Mouse (Mus musculus) myocyte (in vitro differentiated cells): Measurements from ENCODE around the gene Mipep. TPM values are rescaled to one million over a fixed set of nuclear protein-coding genes. Genes with fewer than 3 reads are reported as not detected.

ENCODE experiments used
- H3K27me3 ChIP-seq: one replicate; pipeline ENCODE4 v1.6.1; 2011; ENCODE audit not compliant: control insufficient read depth, insufficient read depth, insufficient read length
- H3K36me3 ChIP-seq: one replicate; pipeline ENCODE4 v1.6.1; 2011; ENCODE audit not compliant: control insufficient read depth, insufficient read depth
- H3K4me2 ChIP-seq: one replicate; pipeline ENCODE4 v1.6.1; 2011; ENCODE audit warnings: low read depth, control low read depth
- H3K4me3 ChIP-seq: one replicate; pipeline ENCODE4 v1.5.1; 2011; ENCODE audit warnings: mild to moderate bottlenecking, control low read depth, moderate library complexity
- H3K79me2 ChIP-seq: one replicate; pipeline ENCODE4 v1.6.1; 2011; ENCODE audit not compliant: control insufficient read depth, insufficient read depth
- H3ac ChIP-seq: one replicate; pipeline ENCODE4 v1.6.1; 2011; ENCODE audit not compliant: control insufficient read depth, insufficient read length
- CEBPB ChIP-seq: IDR thresholded peaks from 2 replicates; pipeline ENCODE4 v1.6.1; 2011; ENCODE audit warnings: mild to moderate bottlenecking, moderate library complexity; ENCODE audit not compliant: poor library complexity, insufficient read depth, severe bottlenecking
- E2F4 ChIP-seq: IDR thresholded peaks from one replicate; pipeline ENCODE4 v1.6.1; 2011; ENCODE audit warnings: mild to moderate bottlenecking, control low read depth, moderate library complexity; ENCODE audit not compliant: insufficient read depth
- MAX ChIP-seq: IDR thresholded peaks from one replicate; pipeline ENCODE4 v1.6.1; 2011; ENCODE audit warnings: low read depth, mild to moderate bottlenecking, control low read depth
- MYOD1 ChIP-seq, 3 experiments: IDR thresholded peaks; one replicate each; pipeline ENCODE4 v1.6.1; 2011; ENCODE audit warnings: control low read depth in 2 of 3, low read depth in 2 of 3, mild to moderate bottlenecking in 2 of 3, moderate library complexity in 1 of 3; ENCODE audit not compliant: insufficient read length in 2 of 3, control insufficient read depth in 1 of 3
- MYOG ChIP-seq, 3 experiments: IDR thresholded peaks; one replicate each; pipeline ENCODE4 v1.6.1; 2011; ENCODE audit warnings: control low read depth in 2 of 3, low read depth in 2 of 3, mild to moderate bottlenecking in 2 of 3; ENCODE audit not compliant: insufficient read length in 2 of 3, control insufficient read depth in 1 of 3, insufficient read depth in 1 of 3
- POLR2A ChIP-seq: IDR thresholded peaks from one replicate; pipeline ENCODE4 v1.6.1; 2011; ENCODE audit warnings: low read depth, mild to moderate bottlenecking, control low read depth, moderate library complexity; ENCODE audit not compliant: insufficient read length
- POLR2AphosphoS2 ChIP-seq: IDR thresholded peaks from one replicate; pipeline ENCODE4 v1.6.1; 2011; ENCODE audit warnings: low read depth, control low read depth; ENCODE audit not compliant: insufficient read length
- REST ChIP-seq: IDR thresholded peaks from one replicate; pipeline ENCODE4 v1.6.1; 2011; ENCODE audit warnings: mild to moderate bottlenecking, control low read depth, moderate library complexity; ENCODE audit not compliant: insufficient read depth, insufficient read length
- SRF ChIP-seq: IDR thresholded peaks from one replicate; pipeline ENCODE4 v1.6.1; 2011; ENCODE audit warnings: low read depth; ENCODE audit not compliant: control insufficient read depth, insufficient read length
- TCF12 ChIP-seq: IDR thresholded peaks from one replicate; pipeline ENCODE4 v1.6.1; 2011; ENCODE audit warnings: mild to moderate bottlenecking, control low read depth; ENCODE audit not compliant: poor library complexity, insufficient read depth, severe bottlenecking
- TCF3 ChIP-seq: IDR thresholded peaks from one replicate; pipeline ENCODE4 v1.6.1; 2011; ENCODE audit warnings: low read depth, control low read depth; ENCODE audit not compliant: insufficient read length
- USF1 ChIP-seq: IDR thresholded peaks from one replicate; pipeline ENCODE4 v1.6.1; 2011; ENCODE audit warnings: low read depth, mild to moderate bottlenecking, control low read depth, moderate library complexity
- polyA plus RNA-seq: library from polyadenylated mRNA; unstranded; fragments of >200 nt; fragmentation: generic; extraction: Trizol; gene quantifications from one replicate; pipeline ENCODE4 v1.2.1, GENCODE M21; 2012; ENCODE audit warnings: missing spikeins

Mipep gene
- polyA plus RNA-seq, 1 experiment = 14.1 TPM

- no peaks in the 10 kb centered on the region for H3K79me2 ChIP-seq
- H3K27me3 ChIP-seq = no peaks in the 10 kb centered on the region
- no peak overlapping the region for H3K4me3 ChIP-seq
- TF ChIP-seq MYOG (IDR thresholded peaks at IDR 0.05; ENCODE audit: control insufficient read depth in 1 of 3, insufficient read depth in 1 of 3, insufficient read length in 2 of 3, low read depth in 2 of 3) = no peak
- no peak for TF ChIP-seq SRF
- peak; percentile 79 for TF ChIP-seq CEBPB
- TF ChIP-seq TCF3 = no peak
- no peak for TF ChIP-seq REST
- H3K36me3 ChIP-seq = no peaks in the 10 kb centered on the region
- H3ac ChIP-seq = no peak overlapping the region
- no peak overlapping the region for H3K4me2 ChIP-seq
Measured at GRCm38 (mm10) chr14:60916661-60917060, 132.3 kb downstream of the Mipep start.

- H3K27me3 ChIP-seq = no peaks in the 10 kb centered on the region
- no peaks in the 10 kb centered on the region for H3K79me2 ChIP-seq
- no peak overlapping the region for H3ac ChIP-seq
- TF ChIP-seq USF1 = no peak
- TF ChIP-seq E2F4 = no peak
- no peak for TF ChIP-seq SRF
- TF ChIP-seq TCF12 = no peak
- no peak for TF ChIP-seq CEBPB
- TF ChIP-seq MAX = no peak
- no peak for TF ChIP-seq REST
- TF ChIP-seq POLR2AphosphoS2 = no peak
- no peak for TF ChIP-seq POLR2A
- TF ChIP-seq MYOG (IDR thresholded peaks at IDR 0.05; ENCODE audit: control insufficient read depth in 1 of 3, insufficient read depth in 1 of 3, insufficient read length in 2 of 3, low read depth in 2 of 3) = no peak
- H3K36me3 ChIP-seq = no peaks in the 10 kb centered on the region
- H3K4me2 ChIP-seq = no peak overlapping the region
- H3K4me3 ChIP-seq = no peak overlapping the region
Measured at GRCm38 (mm10) chr14:60926011-60926410, 141.6 kb downstream of the Mipep start.

GRCm38 (mm10) chr14:60935705-60936104 is 151.3 kb downstream of the Mipep start:
- H3ac ChIP-seq = no peak overlapping the region
- H3K4me2 ChIP-seq = no peak overlapping the region
- TF ChIP-seq TCF12 = no peak
- TF ChIP-seq USF1 = no peak
- no peak for TF ChIP-seq TCF3
- no peak for TF ChIP-seq MYOD1 (IDR thresholded peaks at IDR 0.05; ENCODE audit: control insufficient read depth in 1 of 3, insufficient read length in 2 of 3, low read depth in 2 of 3)
- no peak for TF ChIP-seq MAX
- no peak for TF ChIP-seq POLR2AphosphoS2
- TF ChIP-seq POLR2A = no peak
- TF ChIP-seq E2F4 = no peak
- TF ChIP-seq REST = no peak
- TF ChIP-seq MYOG (IDR thresholded peaks at IDR 0.05; ENCODE audit: control insufficient read depth in 1 of 3, insufficient read depth in 1 of 3, insufficient read length in 2 of 3, low read depth in 2 of 3) = no peak
- TF ChIP-seq SRF = no peak
- TF ChIP-seq CEBPB = no peak
- no peaks in the 10 kb centered on the region for H3K79me2 ChIP-seq
- no peak overlapping the region for H3K4me3 ChIP-seq
- no peaks in the 10 kb centered on the region for H3K27me3 ChIP-seq
- H3K36me3 ChIP-seq = no peaks in the 10 kb centered on the region

GRCm38 (mm10) chr14:60937481-60938039 is 153.2 kb downstream of the Mipep start:
- no peak for TF ChIP-seq SRF
- no peak overlapping the region for H3K4me3 ChIP-seq
- H3K4me2 ChIP-seq = no peak overlapping the region
- no peak overlapping the region for H3ac ChIP-seq
- H3K27me3 ChIP-seq = no peaks in the 10 kb centered on the region
- H3K79me2 ChIP-seq = no peaks in the 10 kb centered on the region
- H3K36me3 ChIP-seq = no peaks in the 10 kb centered on the region

Other genes with a start within 250 kb of the Mipep start
- gene Spata13, start 150.6 kb upstream of the Mipep start, polyA plus RNA-seq = 1.2 TPM
- gene C1qtnf9, start 16.4 kb upstream of the Mipep start, polyA plus RNA-seq = not detected